Mouse (Mus musculus) urinary bladder, postnatal 25 days (tissue): ENCODE data around the gene Rnls.

Source experiments
- DNase-seq: peaks from one replicate; pipeline ENCODE4 v3.0.0; 2022; ENCODE audit warnings: low spot score

Gene Rnls

GRCm38 (mm10) chr19:33262421-33262820, 129.7 kb downstream of the Rnls start:
- DNase-seq: no peak

- DNase-seq: no peak
Observed at GRCm38 (mm10) chr19:33259164-33259563, 132.9 kb downstream of the Rnls start.

- no peak for DNase-seq
Observed at GRCm38 (mm10) chr19:33253893-33254292, 138.2 kb downstream of the Rnls start.

GRCm38 (mm10) chr19:33252226-33252625, 139.9 kb downstream of the Rnls start:
- DNase-seq: no peak

GRCm38 (mm10) chr19:33244196-33244595, 147.9 kb downstream of the Rnls start:
- DNase-seq: no peak

- no peak for DNase-seq
Observed at GRCm38 (mm10) chr19:33240386-33240785, 151.7 kb downstream of the Rnls start.

- no peak for DNase-seq
Observed at GRCm38 (mm10) chr19:33232902-33233301, 159.2 kb downstream of the Rnls start.

GRCm38 (mm10) chr19:33231303-33231702, 160.8 kb downstream of the Rnls start:
- no peak for DNase-seq

GRCm38 (mm10) chr19:33227004-33227403, 165.1 kb downstream of the Rnls start:
- peak; percentile 61 for DNase-seq

GRCm38 (mm10) chr19:33225858-33226705, 166.0 kb downstream of the Rnls start:
- DNase-seq: no peak

- DNase-seq: no peak
Observed at GRCm38 (mm10) chr19:33225002-33225376, 167.1 kb downstream of the Rnls start.

GRCm38 (mm10) chr19:33224181-33225001, 167.7 kb downstream of the Rnls start:
- DNase-seq: no peak

GRCm38 (mm10) chr19:33223766-33224165, 168.3 kb downstream of the Rnls start:
- no peak for DNase-seq

- DNase-seq: no peak
Observed at GRCm38 (mm10) chr19:33223276-33223675, 168.8 kb downstream of the Rnls start.

- no peak for DNase-seq
Observed at GRCm38 (mm10) chr19:33222595-33223223, 169.4 kb downstream of the Rnls start.

GRCm38 (mm10) chr19:33217791-33218300, 174.2 kb downstream of the Rnls start:
- no peak for DNase-seq

GRCm38 (mm10) chr19:33209709-33210108, 182.4 kb downstream of the Rnls start:
- no peak for DNase-seq

GRCm38 (mm10) chr19:33207991-33208390, 184.1 kb downstream of the Rnls start:
- DNase-seq: no peak

GRCm38 (mm10) chr19:33205389-33205788, 186.7 kb downstream of the Rnls start:
- no peak for DNase-seq

GRCm38 (mm10) chr19:33202422-33202821, 189.7 kb downstream of the Rnls start:
- no peak for DNase-seq

- DNase-seq: no peak
Observed at GRCm38 (mm10) chr19:33201181-33201580, 190.9 kb downstream of the Rnls start.

- no peak for DNase-seq
Observed at GRCm38 (mm10) chr19:33192064-33192463, 200.0 kb downstream of the Rnls start.
